Mouse (Mus musculus) bone marrow macrophage, adult 2 months (primary cell): ENCODE results near the gene AI837181.

Source experiments
- CTCF ChIP-seq: IDR thresholded peaks from 2 replicates; pipeline ENCODE4 v1.5.1; 2012; ENCODE audit warnings: low read depth, mild to moderate bottlenecking, low read length, moderate library complexity
- POLR2A ChIP-seq: IDR thresholded peaks from 2 replicates; pipeline ENCODE4 v1.6.1; 2012; ENCODE audit warnings: mild to moderate bottlenecking, low read depth, low read length, borderline replicate concordance

DNA sequence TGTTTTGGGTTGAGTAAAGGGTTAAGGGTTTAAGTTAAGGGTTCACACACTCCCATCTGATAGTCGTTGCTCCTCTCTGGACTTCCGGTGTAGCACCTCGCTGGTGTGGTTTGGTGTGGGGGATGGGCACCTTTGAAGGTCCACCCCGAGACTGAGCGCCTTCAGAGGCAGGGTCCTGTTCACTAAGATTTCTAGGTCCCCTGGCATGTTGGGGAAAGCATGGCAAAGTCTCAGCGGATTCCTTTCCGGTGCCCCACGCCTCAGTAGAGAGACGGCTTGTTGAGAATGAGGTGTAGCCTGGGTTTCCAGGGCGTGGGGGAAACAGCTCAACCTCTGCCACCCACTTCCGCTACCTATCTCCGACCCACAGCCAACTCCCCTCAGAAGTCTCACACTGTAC, 35.3 kb upstream of the AI837181 start:
- no peak for TF ChIP-seq POLR2A
- TF ChIP-seq CTCF, result no peak
